In genomic region chr1:60824218-60825125, GRCm38 (mm10) we compare ENCODE assay signal across 13 mouse cellular contexts.
DNase-seq lines count a peak whose midpoint lies in the region; ATAC-seq and TF ChIP-seq lines count a peak whose summit lies in the region.
"Had no signal": no experiment of that assay in that cellular context is flagged by ENCODE, and none has a peak within 500 bp of the region (broad histone marks: within the 10 kb centered on the region; RNA-seq: fewer than 3 reads in every experiment).

No protein-coding gene starts in this region.

- no peak for ATAC-seq in heart, postnatal 0 days (ENCODE audit: insufficient read depth, low read depth)
- no peak for ATAC-seq in intestine, embryonic 15.5 days
- peak; percentile 62 for ATAC-seq in megakaryocyte, adult 5-6 weeks (ENCODE audit: poor library complexity, severe bottlenecking)

- H3K9me3 ChIP-seq in heart, postnatal 0 days (replicated peaks; ENCODE audit: control insufficient read depth, low read length), result no peaks in the 10 kb centered on the region
- H3K9me3 ChIP-seq in intestine, embryonic 15.5 days, result no peaks in the 10 kb centered on the region
- H3K9me3 ChIP-seq: hindbrain, embryonic 10.5 days; neural tube, embryonic 13.5 days had no signal

- peak overlapping the region; percentile 60 for H3K27ac ChIP-seq in heart, postnatal 0 days (ENCODE audit: low read depth)
- peak overlapping the region; percentile 36; the same call in 1 of the 2 replicates for H3K27ac ChIP-seq in intestine, embryonic 15.5 days
- H3K27ac ChIP-seq: hindbrain, embryonic 10.5 days; neural tube, embryonic 13.5 days had no signal

- no peaks in the 10 kb centered on the region for H3K36me3 ChIP-seq in heart, postnatal 0 days (replicated peaks; ENCODE audit: control insufficient read depth, insufficient read depth, low read length)
- H3K36me3 ChIP-seq in intestine, embryonic 15.5 days, result no peaks in the 10 kb centered on the region
- H3K36me3 ChIP-seq: hindbrain, embryonic 10.5 days; neural tube, embryonic 13.5 days had no signal

- peaks cover 19% of the 10 kb centered on the region for H3K4me1 ChIP-seq in heart, postnatal 0 days (ENCODE audit: control insufficient read depth, insufficient read depth)
- H3K4me1 ChIP-seq in intestine, embryonic 15.5 days (replicated peaks), result 0 out of 2 replicates have a peak, but pooled peaks cover 8% of the 10 kb centered on the region
- H3K4me1 ChIP-seq: hindbrain, embryonic 10.5 days; neural tube, embryonic 13.5 days had no signal

- H3K4me2 ChIP-seq in heart, postnatal 0 days (ENCODE audit: low read depth, low read length), result no peak overlapping the region
- H3K4me2 ChIP-seq in intestine, embryonic 15.5 days (replicated peaks), result no peak overlapping the region
- H3K4me2 ChIP-seq: midbrain, embryonic 11.5 days; neural tube, embryonic 13.5 days had no signal

- no peaks in the 10 kb centered on the region for H3K27me3 ChIP-seq in heart, postnatal 0 days (ENCODE audit: control insufficient read depth, insufficient read depth, low read length)
- no peaks in the 10 kb centered on the region for H3K27me3 ChIP-seq in intestine, embryonic 15.5 days (replicated peaks)
- H3K27me3 ChIP-seq: neural tube, embryonic 13.5 days had no signal

- no peak for DNase-seq in heart, postnatal 0 days (ENCODE audit: low spot score)
- no peak for DNase-seq in heart, adult 8-10 months (ENCODE audit: low spot score)
- peak; percentile 70 for DNase-seq in NIH3T3 (ENCODE audit: low read depth)
- no peak for DNase-seq in ovary, postnatal 10 days (ENCODE audit: low spot score)
- DNase-seq in thymus, postnatal 10 days (ENCODE audit: low spot score in 2 of 2), result no peak
- DNase-seq in kidney, postnatal 25 days, result no peak
- DNase-seq: right cerebral cortex, postnatal 25 days; thymus, adult 18-20 months had no signal

- H3K4me3 ChIP-seq in heart, postnatal 0 days (ENCODE audit: low read depth, low read length), result no peak overlapping the region
- no peak overlapping the region for H3K4me3 ChIP-seq in intestine, embryonic 15.5 days (replicated peaks)
- H3K4me3 ChIP-seq: hindbrain, embryonic 10.5 days; neural tube, embryonic 13.5 days had no signal

- TF ChIP-seq EP300 in heart, postnatal 0 days (IDR thresholded peaks at IDR 0.05; ENCODE audit: low read depth), result no peak

- H3K9ac ChIP-seq in heart, postnatal 0 days (replicated peaks; ENCODE audit: low read depth, low read length), result no peak overlapping the region
- H3K9ac ChIP-seq in intestine, embryonic 15.5 days, result no peak overlapping the region
- H3K9ac ChIP-seq: neural tube, embryonic 13.5 days had no signal

- no peak for TF ChIP-seq CTCF in heart, postnatal 0 days (IDR thresholded peaks at IDR 0.05; ENCODE audit: low read depth)

- 53% methylated on average over 5 of the region's 5 CpGs for WGBS in heart, postnatal 0 days
- WGBS in intestine, embryonic 15.5 days, result 66% methylated on average over 5 of the region's 5 CpGs
